Mouse (Mus musculus): ENCODE results near the gene Nbea.

- TF ChIP-seq CTCF (IDR thresholded peaks at IDR 0.05; ENCODE audit: borderline replicate concordance, control insufficient read depth, extremely low read depth, insufficient read depth, low read length, poor library complexity): no peak
- TF ChIP-seq POLR2A (IDR thresholded peaks at IDR 0.05; ENCODE audit: control insufficient read depth, extremely low read depth, insufficient read depth, low read length, poor library complexity): no peak
Measured at GRCm38 (mm10) chr3:56018494-56018893, 165.0 kb downstream of the Nbea start.
